Mouse (Mus musculus): ENCODE results near the gene Fat3.

The Fat3 gene

DNA sequence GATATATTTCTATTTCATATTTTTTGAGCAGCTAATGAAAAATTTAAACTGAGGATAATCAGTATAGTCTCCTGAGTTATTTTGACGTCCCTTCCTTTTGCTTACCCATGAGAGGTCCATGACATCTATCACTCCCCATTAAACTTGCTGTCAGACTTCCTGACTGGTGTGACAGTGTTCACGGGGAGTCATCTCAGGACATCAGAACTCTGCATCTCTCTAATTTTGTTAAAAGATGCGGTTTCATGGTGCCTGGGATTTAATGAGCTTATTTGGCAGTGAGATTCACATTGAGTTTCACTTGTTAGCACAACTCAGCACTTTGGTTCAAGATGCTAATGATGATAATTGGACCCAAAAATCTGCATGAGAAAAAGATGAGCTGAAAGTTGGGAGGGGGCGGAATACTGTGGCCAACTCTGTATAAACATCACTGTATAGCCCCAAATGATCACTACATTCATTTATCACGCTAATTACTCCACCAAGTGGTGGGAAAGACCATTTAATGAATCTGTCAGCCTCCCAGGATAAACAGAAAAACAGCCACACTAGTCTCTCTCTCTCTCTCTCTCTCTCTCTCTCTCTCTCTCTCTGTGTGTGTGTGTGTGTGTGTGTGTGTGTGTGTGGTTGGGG is 545.8 kb downstream of the Fat3 start:
- in situ Hi-C loops (cut with MboI; ENCODE audit: low sequenced_read_pairs): no loop called here

DNA sequence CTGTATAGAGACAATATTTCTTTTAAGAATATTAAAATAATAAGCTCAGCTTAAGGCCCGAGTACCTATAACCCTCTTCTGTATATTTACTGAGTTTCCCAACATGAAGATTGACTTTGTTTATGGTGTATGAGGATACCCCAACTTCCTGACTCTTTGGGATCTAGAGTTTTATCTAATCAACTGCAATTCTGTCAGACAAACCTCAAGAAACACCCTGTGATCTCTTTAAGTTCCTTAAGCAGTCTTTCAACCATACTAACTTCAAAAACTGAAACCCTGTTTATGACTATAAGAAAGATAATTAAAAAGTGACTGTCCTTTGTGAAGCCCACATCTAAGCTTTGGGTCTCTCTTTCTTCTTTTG is 546.8 kb downstream of the Fat3 start:
- in situ Hi-C loops (cut with MboI; ENCODE audit: low sequenced_read_pairs): no loop called here

DNA sequence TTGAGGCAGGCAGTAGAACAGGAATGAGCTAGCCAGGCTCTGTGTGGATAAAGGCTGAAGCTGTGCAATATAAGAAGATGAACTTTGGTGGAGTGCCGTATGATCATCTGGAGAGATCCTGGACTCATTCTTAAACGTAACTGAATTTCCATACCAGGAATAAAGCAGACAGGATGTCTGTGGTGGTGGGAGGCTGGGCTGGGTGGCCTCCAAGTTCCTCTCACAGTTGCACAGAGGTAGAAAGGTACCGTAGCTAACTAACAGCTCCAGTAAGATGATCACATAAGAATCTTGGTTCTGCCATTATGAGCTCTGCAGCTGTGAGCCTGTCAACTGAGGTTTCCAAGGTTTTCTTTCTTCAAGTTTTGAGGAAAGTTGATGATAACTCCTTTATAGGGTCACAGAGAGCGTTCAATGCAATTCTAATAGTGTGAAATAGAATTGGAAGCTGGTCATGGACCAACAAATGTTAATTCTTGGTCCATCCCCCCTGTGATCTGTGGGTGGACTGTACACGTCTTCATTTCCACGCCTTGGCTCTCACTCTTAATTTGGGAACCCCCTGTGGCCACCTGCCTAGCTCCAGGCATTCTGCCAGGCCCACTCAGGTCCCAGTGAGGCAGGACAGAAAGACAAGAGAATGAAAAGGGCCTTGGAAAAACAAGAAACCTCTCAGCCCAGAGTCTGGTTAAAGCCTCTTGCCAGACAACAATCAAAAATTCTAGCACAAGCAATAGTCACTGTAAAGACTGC is 547.3 kb downstream of the Fat3 start:
- in situ Hi-C loops (cut with MboI; ENCODE audit: low sequenced_read_pairs): no loop called here

DNA sequence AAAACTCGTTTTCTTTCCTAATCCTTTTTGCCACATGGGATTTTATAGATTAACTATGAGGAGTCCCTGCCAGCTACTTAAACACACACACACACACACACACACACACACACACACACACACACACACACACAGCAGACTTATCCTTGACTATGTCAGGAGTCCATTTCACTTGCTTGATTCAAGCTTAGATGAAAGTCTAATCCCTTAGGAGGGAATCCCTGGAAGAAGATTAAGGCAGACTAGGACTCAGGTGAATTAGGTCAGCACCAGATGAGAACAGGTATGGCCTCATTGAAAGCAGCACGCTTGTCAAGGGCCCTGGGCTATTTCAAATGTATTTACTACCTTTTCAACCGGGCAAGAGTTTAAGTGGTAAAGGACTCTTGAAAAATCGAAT is 553.0 kb downstream of the Fat3 start:
- in situ Hi-C loops (cut with MboI; ENCODE audit: low sequenced_read_pairs): no loop called here

DNA sequence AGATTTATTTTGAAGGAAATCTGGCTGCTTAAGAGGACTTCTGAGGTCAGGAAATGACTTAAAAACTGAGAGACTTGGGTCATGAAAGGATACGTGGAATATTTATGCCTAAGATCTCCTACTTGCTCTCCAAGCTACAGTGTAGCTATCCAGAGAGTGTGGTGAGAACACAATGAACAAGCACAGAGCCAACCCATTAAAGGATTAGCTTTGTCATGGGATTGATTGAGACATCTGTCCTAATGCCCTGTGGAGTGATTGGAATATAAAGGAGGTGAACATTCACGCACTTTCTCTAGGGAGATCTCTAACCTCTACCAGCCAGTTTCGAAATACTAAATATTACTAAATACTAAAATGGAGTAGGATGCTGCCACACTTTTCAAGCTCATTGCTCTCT is 556.9 kb downstream of the Fat3 start:
- in situ Hi-C loops (cut with MboI; ENCODE audit: low sequenced_read_pairs): no loop called here

DNA sequence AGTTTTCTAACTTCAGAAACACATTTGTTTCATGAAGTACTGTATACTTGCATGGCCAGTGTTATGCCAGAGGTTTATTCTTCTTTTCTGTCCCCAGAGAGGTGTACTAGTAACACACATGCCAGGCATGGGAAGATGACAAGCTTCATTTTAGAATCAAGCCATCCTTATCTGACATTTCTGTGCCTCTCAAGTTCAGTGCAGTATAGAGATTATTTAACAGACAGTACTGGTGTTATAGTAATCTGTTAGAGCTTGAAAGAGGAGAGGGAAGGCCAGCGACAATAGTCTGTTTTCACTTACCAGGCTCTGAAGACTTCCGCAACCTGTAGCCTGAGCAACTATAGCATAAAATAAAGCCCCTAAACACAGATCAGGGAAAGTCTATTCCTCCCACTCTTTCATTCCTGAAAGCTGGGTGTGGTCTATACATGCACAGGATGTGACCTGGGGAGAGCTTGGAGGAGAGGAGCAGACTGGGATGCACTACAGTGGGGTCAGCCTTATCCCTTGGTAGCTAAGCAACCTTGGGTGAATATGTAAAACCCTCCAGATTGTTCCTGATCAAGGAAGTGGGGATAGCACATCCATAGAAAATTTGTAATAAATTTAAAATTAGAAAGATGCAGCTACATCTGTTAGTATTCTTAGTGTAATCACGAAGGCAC is 557.5 kb downstream of the Fat3 start:
- in situ Hi-C loops (cut with MboI; ENCODE audit: low sequenced_read_pairs): no loop called here

DNA sequence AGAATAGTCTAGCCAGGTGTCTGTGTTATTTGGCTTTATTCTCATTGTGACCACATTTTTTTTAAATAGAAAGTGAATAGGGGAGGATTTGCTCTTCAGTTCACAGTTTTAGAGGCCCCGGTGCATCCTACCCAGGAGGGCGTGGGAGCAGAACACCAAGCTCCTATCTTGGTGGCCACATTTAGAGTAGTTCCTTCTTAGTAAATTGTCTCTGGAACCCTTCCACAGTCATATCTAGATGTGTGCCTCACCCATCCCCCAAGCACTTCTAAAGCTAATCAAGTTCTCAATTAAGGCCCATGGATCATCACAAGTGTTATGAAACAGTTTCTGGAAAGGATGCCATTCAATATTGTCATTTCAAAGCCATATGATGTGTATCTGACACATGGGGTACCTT is 559.3 kb downstream of the Fat3 start:
- in situ Hi-C loops (cut with MboI; ENCODE audit: low sequenced_read_pairs): no loop called here

DNA sequence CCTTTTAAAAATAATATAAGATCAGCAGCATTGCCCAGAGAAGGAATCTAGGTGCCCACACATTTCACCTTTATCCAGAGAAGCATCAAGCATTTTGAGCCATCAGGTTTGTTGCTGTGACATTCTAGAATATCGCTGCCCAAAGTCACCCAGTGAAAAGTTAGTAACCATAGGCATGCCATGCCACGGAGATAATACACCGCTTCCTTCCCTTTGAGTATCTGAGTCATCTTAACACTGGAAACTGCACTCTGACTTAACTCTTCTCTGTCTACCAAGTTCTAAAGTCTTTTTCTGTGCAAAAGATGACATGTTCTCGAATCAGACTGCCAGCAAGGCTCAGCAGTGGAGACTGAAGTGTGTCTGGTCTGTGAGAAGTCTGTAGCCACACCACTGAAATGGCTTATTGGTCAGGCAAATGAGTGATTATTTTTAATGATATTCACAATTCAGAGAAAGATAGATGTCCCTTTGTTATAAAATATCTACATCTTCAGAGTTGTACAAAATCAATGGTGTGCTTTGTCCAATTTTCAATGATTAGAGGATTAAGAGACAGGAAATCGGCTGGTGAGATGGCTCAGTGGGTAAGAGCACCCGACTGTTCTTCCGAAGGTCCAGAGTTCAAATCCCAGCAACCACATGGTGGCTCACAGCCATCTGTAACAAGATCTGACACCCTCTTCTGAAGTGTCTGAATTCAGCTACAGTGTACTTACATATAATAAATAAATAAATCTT is 560.0 kb downstream of the Fat3 start:
- in situ Hi-C loops (cut with MboI; ENCODE audit: low sequenced_read_pairs): no loop called here

DNA sequence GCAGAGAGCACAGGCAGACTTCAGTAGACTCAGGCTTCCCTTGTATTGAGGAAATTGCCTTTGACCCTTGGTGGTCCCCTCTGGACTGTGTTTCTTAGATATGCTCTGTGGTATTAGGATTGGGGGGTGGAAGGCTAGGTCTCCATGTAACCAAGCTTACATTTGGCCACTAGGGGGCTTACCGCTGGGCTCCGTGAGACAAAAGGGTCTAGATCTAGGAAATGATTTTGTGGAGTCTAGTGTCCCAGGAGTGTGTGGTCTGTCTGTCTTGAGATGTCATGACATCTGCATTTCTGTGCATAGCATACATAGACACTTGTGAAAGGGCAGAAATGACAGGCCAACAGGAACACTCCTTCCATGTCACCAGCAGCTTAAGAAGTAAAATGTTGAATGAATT is 561.5 kb downstream of the Fat3 start:
- in situ Hi-C loops (cut with MboI; ENCODE audit: low sequenced_read_pairs): no loop called here

DNA sequence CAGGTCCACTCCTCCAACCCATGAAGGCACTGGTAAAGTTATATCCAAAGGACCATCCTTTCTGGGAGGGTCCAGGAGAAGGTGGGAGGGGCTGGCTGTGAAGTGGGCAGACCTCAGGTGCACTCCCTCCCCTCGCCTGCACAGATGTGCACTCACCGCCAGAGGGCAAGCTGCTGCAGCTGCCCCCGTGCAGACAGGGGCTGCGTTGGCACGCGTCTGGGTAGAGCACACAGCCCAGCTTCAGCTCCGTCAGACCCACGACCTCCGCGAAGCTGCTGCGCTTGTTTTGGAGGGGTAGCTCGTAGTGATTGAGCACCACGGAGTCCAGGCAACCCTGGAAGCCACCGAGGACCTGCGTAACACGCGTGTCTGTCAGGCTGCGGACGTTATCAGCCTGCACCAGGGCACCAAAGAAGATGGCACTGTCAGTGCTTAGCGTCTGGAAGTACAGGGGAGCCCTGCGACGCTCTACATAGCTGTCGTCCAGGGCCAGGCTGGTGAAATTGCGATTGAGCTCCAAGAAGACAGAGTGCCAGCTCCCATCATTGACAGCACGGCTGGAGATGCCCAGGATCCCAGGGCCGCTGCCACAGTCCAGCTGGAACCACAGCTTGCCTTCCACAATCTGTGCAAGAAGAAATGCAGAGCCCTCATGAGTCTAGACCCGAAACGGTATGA is 563.1 kb downstream of the Fat3 start:
- in situ Hi-C loops (cut with MboI; ENCODE audit: low sequenced_read_pairs): no loop called here

DNA sequence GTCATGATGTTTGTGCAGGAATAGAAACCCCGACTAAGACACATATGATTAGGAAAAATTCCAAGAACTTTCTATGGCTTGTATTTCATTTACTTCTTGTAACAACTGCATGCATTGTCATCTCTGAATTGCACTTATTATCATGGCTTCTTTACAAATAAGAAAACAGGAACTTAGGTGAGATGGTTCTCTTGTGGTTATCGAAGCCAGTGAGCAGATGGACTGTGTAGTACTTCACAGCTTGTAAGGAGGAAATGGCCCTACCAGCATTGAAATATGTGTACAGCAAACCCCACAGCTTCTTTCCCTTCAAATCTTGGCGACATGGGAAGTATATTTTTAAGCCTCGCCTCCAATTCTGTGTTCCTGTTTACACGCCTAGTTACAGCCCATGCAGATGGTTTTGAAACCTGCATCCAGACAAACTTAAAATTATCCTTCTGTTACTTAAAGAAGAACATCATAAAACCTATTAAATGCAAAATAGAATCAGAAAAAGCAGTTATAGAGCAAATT is 570.1 kb downstream of the Fat3 start:
- in situ Hi-C loops (cut with MboI; ENCODE audit: low sequenced_read_pairs): no loop called here

DNA sequence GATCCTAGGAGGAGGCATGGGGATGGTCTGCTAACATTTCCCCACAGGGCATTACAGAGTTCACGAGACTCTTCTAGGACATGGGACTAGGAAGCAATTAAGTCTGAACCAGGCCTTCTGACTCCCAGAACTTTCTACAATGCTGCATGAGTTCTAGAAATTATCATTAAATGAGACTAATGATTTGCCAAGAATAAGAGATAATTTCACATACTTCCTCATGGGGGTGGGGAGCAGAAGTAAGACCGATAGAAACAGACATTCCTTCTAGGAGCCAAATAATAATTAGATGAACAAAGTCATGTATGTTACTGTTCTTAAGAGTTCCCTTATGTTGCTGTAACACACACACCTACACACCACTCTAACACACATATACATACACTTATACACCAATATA is 572.8 kb downstream of the Fat3 start:
- in situ Hi-C loops (cut with MboI; ENCODE audit: low sequenced_read_pairs): no loop called here

DNA sequence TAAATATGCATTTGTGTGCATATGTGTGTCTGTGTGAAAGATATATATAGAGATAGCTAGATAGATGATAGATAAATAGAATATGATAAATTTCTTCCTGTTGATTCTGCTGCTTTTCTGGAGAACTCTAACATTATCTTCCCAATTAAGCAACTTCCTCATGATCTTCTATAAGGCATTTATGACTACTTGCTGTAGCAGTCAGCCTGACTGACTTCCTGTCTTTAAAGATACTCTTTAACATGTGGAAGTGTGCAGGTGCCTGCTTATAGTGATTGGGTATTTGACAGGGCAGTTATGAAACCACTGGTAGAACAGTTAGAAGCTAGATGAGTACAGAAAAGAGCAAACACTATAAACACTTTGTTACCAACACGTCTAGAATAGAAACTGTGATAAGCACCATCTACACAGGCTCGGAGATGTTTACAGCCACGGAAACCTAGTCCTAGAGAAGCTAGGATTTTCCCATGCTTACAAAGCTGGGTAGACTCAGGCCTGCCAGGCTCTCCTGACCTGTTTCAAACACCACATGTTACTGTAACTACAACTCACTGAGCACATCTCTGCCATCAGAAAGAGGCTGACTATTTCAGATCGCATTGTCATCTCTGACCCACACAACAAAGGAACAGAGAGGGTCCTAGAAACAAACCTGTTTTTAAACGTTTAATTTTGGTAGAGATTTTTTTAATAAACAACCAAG is 573.6 kb downstream of the Fat3 start:
- in situ Hi-C loops (cut with MboI; ENCODE audit: low sequenced_read_pairs): no loop called here

DNA sequence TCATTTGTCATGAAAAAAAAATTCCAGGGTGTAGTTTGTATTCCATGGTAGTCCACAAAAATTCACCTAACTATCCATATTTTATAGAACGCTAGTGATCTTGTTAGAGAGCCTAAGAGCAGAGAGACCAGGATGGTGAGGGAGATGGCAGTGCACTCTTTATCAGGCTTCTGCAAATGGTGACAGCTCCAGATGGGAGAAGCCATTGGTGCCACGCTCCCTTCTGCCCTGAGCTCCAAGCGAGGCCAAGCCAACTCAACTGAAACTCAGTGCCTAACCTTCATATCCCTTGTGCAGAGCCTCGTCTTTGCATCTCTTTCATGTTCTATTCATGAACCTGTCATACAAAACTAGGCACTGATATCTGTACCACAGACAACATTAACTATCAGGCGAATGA is 575.8 kb downstream of the Fat3 start:
- in situ Hi-C loops (cut with MboI; ENCODE audit: low sequenced_read_pairs): no loop called here

DNA sequence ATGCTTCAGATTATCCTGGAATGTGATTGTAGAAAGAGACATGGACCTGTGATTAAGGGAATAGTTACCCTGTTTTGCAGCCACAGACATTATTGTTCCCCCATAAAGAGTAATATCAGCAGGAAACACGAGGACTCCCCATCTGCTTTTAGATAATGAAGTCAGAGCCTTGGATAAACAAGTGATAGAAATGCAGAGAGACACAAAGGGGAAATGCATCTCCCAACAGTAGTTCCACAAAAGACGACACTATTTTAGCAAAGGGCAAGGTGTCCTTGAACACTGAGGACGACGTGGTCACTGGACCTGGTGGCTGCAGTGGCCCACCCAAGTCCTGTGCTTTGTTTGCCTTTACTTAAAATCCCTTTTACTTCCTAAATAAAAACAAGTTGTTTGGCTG is 580.8 kb downstream of the Fat3 start:
- in situ Hi-C loops (cut with MboI; ENCODE audit: low sequenced_read_pairs): no loop called here

DNA sequence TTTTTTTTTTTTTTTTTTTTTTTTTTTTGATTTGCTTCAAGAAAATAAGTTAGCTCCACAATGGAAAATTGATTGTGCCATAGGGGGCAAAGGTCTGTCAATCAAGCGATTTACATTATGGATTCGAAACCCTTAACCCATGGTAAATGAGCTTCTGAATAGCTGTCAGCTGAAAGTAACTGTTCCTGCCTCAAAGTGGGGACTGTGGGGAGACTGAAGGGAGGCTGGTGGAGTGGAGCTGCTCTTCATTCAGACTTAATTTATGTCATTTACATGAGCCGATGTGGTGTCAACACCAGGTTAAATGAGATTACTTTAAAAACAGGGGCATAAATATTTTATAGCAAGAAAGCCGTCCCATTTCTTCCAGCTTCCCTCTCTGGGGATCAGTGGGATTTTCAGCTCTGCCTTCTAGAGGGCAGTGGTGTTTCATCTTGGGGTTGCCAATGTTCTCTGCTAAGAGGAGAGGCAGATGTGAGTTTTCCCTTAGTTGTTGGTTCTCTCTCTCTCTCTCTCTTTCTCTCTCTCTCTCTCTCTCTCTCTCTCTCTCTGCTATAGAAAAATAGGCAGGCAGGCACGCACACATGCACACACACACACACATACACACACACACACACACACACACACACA is 581.6 kb downstream of the Fat3 start:
- in situ Hi-C loops (cut with MboI; ENCODE audit: low sequenced_read_pairs): no loop called here

DNA sequence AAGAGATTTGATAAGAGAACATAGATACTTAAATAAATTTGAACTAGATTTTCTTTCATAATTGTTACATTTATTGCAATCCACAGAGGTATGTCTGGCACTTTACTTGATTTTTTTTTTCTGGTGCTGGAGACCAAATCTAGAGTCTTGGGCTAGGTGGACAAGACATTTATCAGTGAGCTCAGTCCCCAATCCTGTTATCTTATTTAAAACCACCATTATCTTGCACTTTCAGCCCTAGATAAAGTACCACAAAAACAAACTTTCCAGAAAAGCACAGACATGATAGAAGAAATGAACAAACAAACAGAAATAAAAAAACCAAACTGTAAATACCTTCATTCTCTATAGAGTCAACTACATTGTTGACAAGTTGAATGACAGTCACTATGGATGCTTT is 584.5 kb downstream of the Fat3 start:
- in situ Hi-C loops (cut with MboI; ENCODE audit: low sequenced_read_pairs): no loop called here

DNA sequence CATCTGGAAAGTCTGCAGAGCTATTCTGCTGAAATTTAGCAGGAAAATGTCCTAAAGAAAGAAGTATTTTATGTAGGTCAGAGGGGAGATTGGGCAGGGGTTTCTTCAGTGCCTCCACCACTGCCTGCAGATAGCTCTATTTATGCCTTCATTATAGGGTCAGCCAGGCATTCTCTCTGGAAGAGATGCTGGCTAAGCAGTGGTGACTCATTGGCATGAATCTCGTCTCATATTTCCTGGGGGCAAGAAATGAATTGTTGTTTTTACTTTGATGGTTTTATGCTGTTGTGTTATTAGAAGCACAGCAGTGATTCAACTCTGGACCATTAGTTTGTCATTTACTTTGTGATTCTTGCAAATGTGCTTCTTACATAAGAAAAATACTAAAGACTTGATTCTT is 588.4 kb downstream of the Fat3 start:
- in situ Hi-C loops (cut with MboI; ENCODE audit: low sequenced_read_pairs): no loop called here

DNA sequence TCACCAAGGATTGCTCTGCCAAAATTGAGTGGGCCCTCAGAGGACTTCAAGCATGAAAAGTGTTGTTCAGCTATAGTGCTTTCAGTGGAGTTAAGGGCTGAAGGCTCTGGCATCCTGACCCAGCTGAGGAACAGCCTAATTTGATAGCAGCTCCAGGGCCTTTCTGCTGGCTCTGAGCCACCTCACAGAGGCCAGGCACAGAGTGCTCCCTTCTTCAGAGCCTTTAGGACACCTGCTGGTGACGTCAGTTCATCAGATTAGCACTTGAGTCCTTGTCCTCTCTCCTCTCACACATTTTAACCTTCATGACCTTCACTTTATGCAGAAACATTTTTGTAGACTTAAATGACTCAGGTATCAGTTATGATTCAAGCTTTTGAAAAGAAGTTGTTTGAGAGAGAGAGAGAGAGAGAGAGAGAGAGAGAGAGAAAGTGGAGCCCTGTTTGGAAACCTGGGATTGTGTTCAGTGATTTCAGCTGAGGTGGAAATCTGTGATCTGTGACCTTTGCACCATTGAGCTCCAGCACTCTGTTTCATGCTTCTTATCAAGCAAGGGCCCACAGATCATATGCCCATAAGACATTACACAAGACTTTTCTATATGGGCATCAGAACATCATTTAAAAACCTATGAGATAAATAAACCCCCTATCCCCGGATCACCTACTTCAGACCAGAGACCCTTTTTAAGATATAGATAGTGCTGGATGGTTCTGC is 591.5 kb downstream of the Fat3 start:
- in situ Hi-C loops (cut with MboI; ENCODE audit: low sequenced_read_pairs): no loop called here
